26 mouse cellular contexts compared by ENCODE assay signal in genomic region chr6:22698187-22698586, GRCm38 (mm10).
"Had no signal": no experiment of that assay in that cellular context is flagged by ENCODE, and none has a peak within 500 bp of the region (broad histone marks: within the 10 kb centered on the region; RNA-seq: fewer than 3 reads in every experiment).

No protein-coding gene starts in this region.

- H3K27ac ChIP-seq: gastrocnemius, adult 2 months; heart, adult 2 months; heart, embryonic 13.5 days; heart, embryonic 15.5 days; hindbrain, embryonic 10.5 days; hindbrain, embryonic 12.5 days; hindbrain, embryonic 14.5 days; intestine, embryonic 15.5 days; layer of hippocampus, adult 2 months; left cerebral cortex, adult 2 months; limb, embryonic 13.5 days; liver, embryonic 12.5 days; liver, embryonic 14.5 days had no signal

- H3K27me3 ChIP-seq: heart, embryonic 13.5 days; heart, embryonic 15.5 days; hindbrain, embryonic 12.5 days; intestine, embryonic 15.5 days; limb, embryonic 13.5 days; liver, embryonic 12.5 days had no signal

- H3K36me3 ChIP-seq: heart, embryonic 13.5 days; heart, embryonic 15.5 days; hindbrain, embryonic 10.5 days; hindbrain, embryonic 12.5 days; intestine, embryonic 15.5 days; limb, embryonic 13.5 days; liver, embryonic 12.5 days had no signal

- ATAC-seq: hindbrain, embryonic 16.5 days; inflammation-experienced regulatory T-cells, adult 6 months; intestine, embryonic 15.5 days; intestine, postnatal 0 days; liver, embryonic 12.5 days had no signal

- H3K4me2 ChIP-seq: heart, embryonic 11.5 days; heart, embryonic 13.5 days; heart, embryonic 15.5 days; hindbrain, embryonic 12.5 days; hindbrain, embryonic 14.5 days; intestine, embryonic 15.5 days; limb, embryonic 13.5 days; liver, embryonic 12.5 days had no signal

- H3K9ac ChIP-seq: heart, embryonic 13.5 days; heart, embryonic 15.5 days; hindbrain, embryonic 12.5 days; hindbrain, embryonic 14.5 days; intestine, embryonic 15.5 days; limb, embryonic 13.5 days; liver, embryonic 12.5 days; liver, embryonic 14.5 days had no signal

- H3K9me3 ChIP-seq: heart, embryonic 13.5 days; heart, embryonic 15.5 days; hindbrain, embryonic 10.5 days; hindbrain, embryonic 12.5 days; intestine, embryonic 15.5 days; limb, embryonic 13.5 days had no signal

- H3K4me3 ChIP-seq: gastrocnemius, adult 2 months; heart, adult 2 months; heart, embryonic 13.5 days; heart, embryonic 15.5 days; hindbrain, embryonic 10.5 days; hindbrain, embryonic 12.5 days; intestine, embryonic 15.5 days; layer of hippocampus, adult 2 months; left cerebral cortex, adult 2 months; limb, embryonic 13.5 days; liver, embryonic 12.5 days had no signal

- H3K4me1 ChIP-seq: heart, embryonic 13.5 days; heart, embryonic 15.5 days; hindbrain, embryonic 10.5 days; hindbrain, embryonic 12.5 days; intestine, embryonic 15.5 days; limb, embryonic 13.5 days; liver, embryonic 12.5 days had no signal

- DNase-seq: gastrocnemius, adult 2 months; gastrocnemius, postnatal 10 days; gastrocnemius, postnatal 25 days; heart, adult 2 months; heart, postnatal 14 days; heart, postnatal 4 days; kidney, adult 18-20 months; kidney, adult 8-10 months; kidney, postnatal 10 days; kidney, postnatal 25 days; kidney, postnatal 4 days had no signal
